Mouse (Mus musculus): ENCODE data around the gene Dnaic1.

GRCm38 (mm10) chr4:41566123-41566522 lies 3.5 kb upstream of the Dnaic1 start:
- TF ChIP-seq TAL1 (conservative IDR thresholded peaks at IDR 0.05; ENCODE audit: low read depth, low read length) = no peak
- TF ChIP-seq CTCF (IDR thresholded peaks at IDR 0.05; ENCODE audit: low read depth, low read length) = no peak
- no peak for TF ChIP-seq GATA1 (IDR thresholded peaks at IDR 0.05; ENCODE audit: borderline replicate concordance, low read length)
- no peak for TF ChIP-seq POLR2AphosphoS5 (IDR thresholded peaks at IDR 0.05; ENCODE audit: insufficient replicate concordance, low read depth, low read length)
- TF ChIP-seq GATA2 (IDR thresholded peaks at IDR 0.05; ENCODE audit: borderline replicate concordance, low read depth, low read length) = no peak

Data from G1E (cell line).